Mouse (Mus musculus) lung, postnatal 0 days (tissue): ENCODE measurements around the gene Odf3b. TPM values are rescaled to one million over a fixed set of nuclear protein-coding genes. Genes with fewer than 3 reads are reported as not detected.

Experiments used
- ATAC-seq: fragments of 200-750 bp; cut with Nextera tagmentation; 2 replicates; pipeline ENCODE4 v1.8.0; 2017; ENCODE audit warnings: moderate library complexity
- DNase-seq: peaks from one replicate; pipeline ENCODE4 v3.0.0-alpha.2; 2016; ENCODE audit warnings: low spot score
- H3K27ac ChIP-seq: fragments of 300-500 bp; sonication (generic); 2 replicates; pipeline ENCODE4 v1.5.1; 2014; ENCODE audit warnings: antibody characterized with exemption, mild to moderate bottlenecking, low read length, mixed read lengths
- H3K27me3 ChIP-seq: fragments of 300-500 bp; sonication (generic); replicated peaks from 2 replicates; pipeline ENCODE4 v1.6.1; 2014; ENCODE audit warnings: low read length, mixed read lengths; ENCODE audit not compliant: insufficient read depth
- H3K36me3 ChIP-seq: fragments of 300-500 bp; sonication (generic); 2 replicates; pipeline ENCODE4 v1.6.1; 2014; ENCODE audit warnings: low read length, mixed read lengths; ENCODE audit not compliant: insufficient read depth
- H3K4me1 ChIP-seq: fragments of 300-500 bp; sonication (generic); 2 replicates; pipeline ENCODE4 v1.6.1; 2014; ENCODE audit warnings: antibody characterized with exemption, low read depth, low read length, mixed read lengths; ENCODE audit not compliant: insufficient read depth
- H3K4me2 ChIP-seq: fragments of 300-500 bp; sonication (generic); replicated peaks from 2 replicates; pipeline ENCODE4 v1.6.1; 2014; ENCODE audit warnings: low read depth, mild to moderate bottlenecking, low read length, moderate library complexity, mixed read lengths
- H3K4me3 ChIP-seq: fragments of 300-500 bp; sonication (generic); 2 replicates; pipeline ENCODE4 v1.5.1; 2014; ENCODE audit warnings: low read depth, low read length
- H3K9ac ChIP-seq: fragments of 300-500 bp; sonication (generic); replicated peaks from 2 replicates; pipeline ENCODE4 v1.6.1; 2014; ENCODE audit warnings: low read depth, mild to moderate bottlenecking
- H3K9me3 ChIP-seq: fragments of 300-500 bp; sonication (generic); 2 replicates; pipeline ENCODE4 v1.6.1; 2016; ENCODE audit warnings: low read length, mixed read lengths
- CTCF ChIP-seq: IDR thresholded peaks from 2 replicates; pipeline ENCODE4 v1.5.1; 2016; ENCODE audit warnings: antibody characterized with exemption, mild to moderate bottlenecking
- EP300 ChIP-seq: IDR thresholded peaks from 2 replicates; pipeline ENCODE4 v1.6.1; 2016; ENCODE audit warnings: antibody characterized with exemption, mild to moderate bottlenecking, control low read depth
- WGBS: fragments of 180-500 bp; shearing (Covaris S2); extraction: QIAGEN DNeasy Blood & Tissue Kit; methylation state at CpG from one replicate; pipeline ENCODE4 v1.1.7; 2014; 5-methylcytosine and 5-hydroxymethylcytosine counted together
- polyA plus RNA-seq: library from polyadenylated mRNA; unstranded; fragments of >200 nt; fragmentation: Nextera tagmentation; extraction: Ambion mirVana; gene quantifications from 2 replicates; pipeline ENCODE4 v1.2.1, GENCODE M21; 2015

The Odf3b gene
- polyA plus RNA-seq, 1 experiment from 2014 or later = 34.9 TPM

GRCm38 (mm10) chr15:89351302-89351701 lies 27.8 kb downstream of the Odf3b start:
- 86% methylated on average over 15 of the region's 15 CpGs for WGBS
- TF ChIP-seq EP300 = no peak
- TF ChIP-seq CTCF = no peak

GRCm38 (mm10) chr15:89350447-89350846 lies 28.6 kb downstream of the Odf3b start:
- TF ChIP-seq CTCF (no peak), EP300 (no peak)
- Histone ChIP-seq H3K27me3 (no peaks in the 10 kb centered on the region), H3K4me2 (no peak overlapping the region), H3K36me3 (peaks cover 16% of the 10 kb centered on the region), H3K27ac (peak overlapping the region; percentile 43), H3K9ac (no peak overlapping the region), H3K9me3 (no peaks in the 10 kb centered on the region), H3K4me1 (no peaks in the 10 kb centered on the region; the same call in 1 of the 2 replicates), H3K4me3 (no peak overlapping the region)
- ATAC-seq (no peak; the same call in 1 of the 2 replicates), DNase-seq (no peak)
- 75% methylated on average over 5 of the region's 5 CpGs for WGBS

More at GRCm38 (mm10) chr15:89351302-89351701, 27.8 kb downstream of the Odf3b start:
- H3K27me3 ChIP-seq = no peaks in the 10 kb centered on the region
- no peak overlapping the region for H3K9ac ChIP-seq
- no peak overlapping the region for H3K4me3 ChIP-seq
- DNase-seq (no peak), ATAC-seq (no peak)
- H3K27ac ChIP-seq = peak overlapping the region; percentile 43; the same call in 1 of the 2 replicates
- H3K4me2 ChIP-seq = no peak overlapping the region
- H3K4me1 ChIP-seq = no peaks in the 10 kb centered on the region; the same call in 1 of the 2 replicates
- H3K36me3 ChIP-seq = peaks cover 16% of the 10 kb centered on the region
- no peaks in the 10 kb centered on the region for H3K9me3 ChIP-seq

GRCm38 (mm10) chr15:89343325-89343724 lies 35.8 kb downstream of the Odf3b start:
- no peaks in the 10 kb centered on the region for H3K4me1 ChIP-seq
- no peaks in the 10 kb centered on the region for H3K9me3 ChIP-seq
- ATAC-seq (no peak), DNase-seq (no peak)
- no peak overlapping the region for H3K27ac ChIP-seq
- no peaks in the 10 kb centered on the region for H3K36me3 ChIP-seq
- no peaks in the 10 kb centered on the region for H3K27me3 ChIP-seq
- TF ChIP-seq CTCF = peak; percentile 50
- TF ChIP-seq EP300 = no peak
- no peak overlapping the region for H3K4me2 ChIP-seq
- no peak overlapping the region for H3K4me3 ChIP-seq
- no peak overlapping the region for H3K9ac ChIP-seq
- 82% methylated on average over 3 of the region's 3 CpGs for WGBS

- 45% methylated on average over 1 of the region's 1 CpGs for WGBS
- DNase-seq (no peak), ATAC-seq (no peak)
- Histone ChIP-seq H3K9me3 (no peaks in the 10 kb centered on the region), H3K4me1 (no peaks in the 10 kb centered on the region), H3K36me3 (no peaks in the 10 kb centered on the region), H3K27me3 (no peaks in the 10 kb centered on the region), H3K4me2 (no peak overlapping the region), H3K27ac (no peak overlapping the region), H3K4me3 (no peak overlapping the region), H3K9ac (no peak overlapping the region)
- no peak for TF ChIP-seq EP300
- TF ChIP-seq CTCF = no peak
Measured at GRCm38 (mm10) chr15:89341678-89342077, 37.4 kb downstream of the Odf3b start.

- 69% methylated on average over 3 of the region's 3 CpGs for WGBS
- ATAC-seq (no peak), DNase-seq (no peak)
- Histone ChIP-seq H3K4me1 (no peaks in the 10 kb centered on the region), H3K4me3 (no peak overlapping the region), H3K27ac (no peak overlapping the region), H3K9ac (no peak overlapping the region), H3K36me3 (no peaks in the 10 kb centered on the region), H3K4me2 (no peak overlapping the region), H3K27me3 (no peaks in the 10 kb centered on the region), H3K9me3 (no peaks in the 10 kb centered on the region)
- no peak for TF ChIP-seq CTCF
- TF ChIP-seq EP300 = no peak
Measured at GRCm38 (mm10) chr15:89340136-89340535, 38.9 kb downstream of the Odf3b start.

- no peak overlapping the region for H3K4me3 ChIP-seq
- H3K36me3 ChIP-seq = no peaks in the 10 kb centered on the region
- H3K4me2 ChIP-seq = no peak overlapping the region
- WGBS = 81% methylated on average over 2 of the region's 2 CpGs
- ATAC-seq (no peak), DNase-seq (no peak)
- H3K9ac ChIP-seq = no peak overlapping the region
- no peaks in the 10 kb centered on the region for H3K27me3 ChIP-seq
- H3K4me1 ChIP-seq = no peaks in the 10 kb centered on the region
- H3K9me3 ChIP-seq = no peaks in the 10 kb centered on the region
- TF ChIP-seq EP300 = no peak
- no peak for TF ChIP-seq CTCF
- no peak overlapping the region for H3K27ac ChIP-seq
Measured at GRCm38 (mm10) chr15:89339696-89340095, 39.4 kb downstream of the Odf3b start.

- no peaks in the 10 kb centered on the region for H3K4me1 ChIP-seq
- H3K4me2 ChIP-seq = no peak overlapping the region
- H3K4me3 ChIP-seq = no peak overlapping the region
- no peak overlapping the region for H3K9ac ChIP-seq
- DNase-seq (no peak), ATAC-seq (no peak)
- 81% methylated on average over 14 of the region's 14 CpGs for WGBS
- H3K27ac ChIP-seq = no peak overlapping the region
- no peaks in the 10 kb centered on the region for H3K27me3 ChIP-seq
- no peaks in the 10 kb centered on the region for H3K36me3 ChIP-seq
- H3K9me3 ChIP-seq = no peaks in the 10 kb centered on the region
- no peak for TF ChIP-seq EP300
- no peak for TF ChIP-seq CTCF
Measured at GRCm38 (mm10) chr15:89336422-89336821, 42.7 kb downstream of the Odf3b start.
